Mouse (Mus musculus): ENCODE results near the gene Fgfr2. TPM values are rescaled to one million over a fixed set of nuclear protein-coding genes. Genes with fewer than 3 reads are reported as not detected.
A peak's percentile ranks its signal among the peaks of the same experiment; 100 is the strongest.

Gene Fgfr2
- total RNA-seq, 2 experiments from 2014 or later: 43.7 to 44.3 TPM

GRCm38 (mm10) chr7:132965707-132966106 lies 157.4 kb downstream of the Fgfr2 start:
- DNase-seq (ENCODE audit: extremely low spot score in 1 of 2, low spot score in 1 of 2): no peak

- no peak for DNase-seq (ENCODE audit: extremely low spot score in 1 of 2, low spot score in 1 of 2)
These were observed 158.8 kb downstream of the Fgfr2 start for GRCm38 (mm10) chr7:132964395-132964794.

- no peak for DNase-seq (ENCODE audit: extremely low spot score in 1 of 2, low spot score in 1 of 2)
These were observed 172.5 kb downstream of the Fgfr2 start for GRCm38 (mm10) chr7:132950613-132951012.

- no peak for DNase-seq (ENCODE audit: extremely low spot score in 1 of 2, low spot score in 1 of 2)
These were observed 173.2 kb downstream of the Fgfr2 start for GRCm38 (mm10) chr7:132949968-132950367.

- no peak for DNase-seq (ENCODE audit: extremely low spot score in 1 of 2, low spot score in 1 of 2)
These were observed 182.6 kb downstream of the Fgfr2 start for GRCm38 (mm10) chr7:132940569-132940968.

GRCm38 (mm10) chr7:132939118-132939517 lies 184.0 kb downstream of the Fgfr2 start:
- DNase-seq (ENCODE audit: extremely low spot score in 1 of 2, low spot score in 1 of 2): no peak

GRCm38 (mm10) chr7:132934743-132935142 lies 188.4 kb downstream of the Fgfr2 start:
- DNase-seq (ENCODE audit: extremely low spot score in 1 of 2, low spot score in 1 of 2): no peak

GRCm38 (mm10) chr7:132933331-132933730 lies 189.8 kb downstream of the Fgfr2 start:
- DNase-seq (ENCODE audit: extremely low spot score in 1 of 2, low spot score in 1 of 2): no peak

- DNase-seq (ENCODE audit: extremely low spot score in 1 of 2, low spot score in 1 of 2): peak in 1 of 2 experiments; percentile 22
These were observed 191.4 kb downstream of the Fgfr2 start for GRCm38 (mm10) chr7:132931560-132932351.

GRCm38 (mm10) chr7:132930850-132931559 lies 192.1 kb downstream of the Fgfr2 start, which contains the start of gene Zranb1:
Gene Zranb1 (plus strand): TSS chr7:132931142.
- peak; percentile 96 to 97 for DNase-seq (ENCODE audit: extremely low spot score in 1 of 2, low spot score in 1 of 2)

- DNase-seq (ENCODE audit: extremely low spot score in 1 of 2, low spot score in 1 of 2): no peak
These were observed 193.1 kb downstream of the Fgfr2 start for GRCm38 (mm10) chr7:132930055-132930454.

DNA sequence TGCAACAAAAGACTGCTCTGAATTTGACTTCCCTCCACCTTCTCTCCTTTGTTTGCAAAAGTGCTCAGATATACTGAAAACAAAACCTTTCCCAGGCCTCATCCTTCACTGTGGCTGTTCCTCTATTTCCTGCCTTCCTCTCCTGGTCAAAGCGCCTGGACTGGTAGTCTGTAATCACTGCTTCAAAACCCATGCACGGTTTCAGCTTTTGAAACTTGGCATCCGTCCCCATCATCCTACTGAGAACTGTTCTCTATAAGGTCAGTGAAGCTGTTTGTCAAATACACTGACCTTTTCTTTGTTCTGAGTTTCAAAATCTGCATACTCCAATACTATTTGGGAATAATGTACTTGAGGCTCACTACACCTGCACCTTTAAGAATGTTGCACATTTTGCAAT lies 195.9 kb downstream of the Fgfr2 start:
- DNase-seq (ENCODE audit: extremely low spot score in 1 of 2, low spot score in 1 of 2): no peak

DNA sequence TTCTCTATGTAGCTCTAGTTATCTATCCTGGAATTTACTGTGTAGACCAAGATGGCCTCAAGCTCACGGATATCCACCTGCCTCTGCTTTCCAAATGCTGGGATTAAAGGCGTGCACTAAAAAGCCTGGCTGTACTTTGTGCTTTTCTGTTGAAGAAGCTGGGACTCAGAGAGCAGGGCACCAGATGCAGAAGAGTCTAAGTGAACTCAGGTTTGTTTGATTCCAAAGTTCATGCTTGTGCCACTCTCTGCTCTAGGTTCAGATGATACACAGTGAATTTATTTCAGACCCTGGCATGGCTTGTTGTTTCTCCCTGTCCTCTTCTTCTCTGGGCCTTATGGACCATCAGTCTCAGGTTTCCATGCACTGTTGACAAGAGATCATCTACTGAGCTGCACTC lies 197.9 kb downstream of the Fgfr2 start:
- DNase-seq (ENCODE audit: extremely low spot score in 1 of 2, low spot score in 1 of 2): no peak

GRCm38 (mm10) chr7:132921971-132922370 lies 201.2 kb downstream of the Fgfr2 start:
- DNase-seq (ENCODE audit: extremely low spot score in 1 of 2, low spot score in 1 of 2): no peak

- no peak for DNase-seq (ENCODE audit: extremely low spot score in 1 of 2, low spot score in 1 of 2)
These were observed 219.4 kb downstream of the Fgfr2 start for GRCm38 (mm10) chr7:132903796-132904195.

DNA sequence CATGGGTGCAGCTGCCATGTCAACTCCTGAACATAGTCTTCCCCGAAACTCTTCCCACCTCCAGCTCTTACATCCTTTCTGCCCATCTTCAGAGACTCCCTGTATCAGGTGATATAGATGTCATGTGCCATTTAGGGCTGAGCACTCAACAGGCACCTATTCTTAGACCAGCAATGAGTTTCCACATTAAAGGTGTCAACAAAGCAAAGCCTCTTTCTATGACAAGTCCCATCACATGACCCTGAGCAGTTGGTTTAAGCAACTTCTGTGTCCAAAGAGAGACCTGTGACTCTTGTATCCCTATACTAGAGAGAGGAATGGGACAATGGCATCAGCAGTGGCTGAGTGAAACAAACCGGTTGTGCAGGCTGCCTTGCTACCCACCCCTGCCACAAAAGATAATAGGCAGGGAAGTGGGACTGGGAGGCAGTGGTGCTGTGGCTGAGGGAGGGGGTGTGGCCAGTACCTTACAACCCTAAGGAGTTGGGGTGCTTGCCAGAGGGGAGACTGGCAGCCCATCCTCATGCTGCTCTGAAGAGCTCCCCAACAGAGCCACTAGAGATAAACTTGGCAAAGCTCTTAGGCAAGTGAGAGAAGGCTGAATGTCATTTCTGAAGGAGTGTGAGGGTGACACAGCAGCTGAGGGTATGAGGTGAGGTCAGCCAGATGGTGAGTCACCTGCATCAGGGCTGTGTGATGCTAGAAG lies 222.2 kb downstream of the Fgfr2 start:
- DNase-seq (ENCODE audit: extremely low spot score in 1 of 2, low spot score in 1 of 2): no peak

DNA sequence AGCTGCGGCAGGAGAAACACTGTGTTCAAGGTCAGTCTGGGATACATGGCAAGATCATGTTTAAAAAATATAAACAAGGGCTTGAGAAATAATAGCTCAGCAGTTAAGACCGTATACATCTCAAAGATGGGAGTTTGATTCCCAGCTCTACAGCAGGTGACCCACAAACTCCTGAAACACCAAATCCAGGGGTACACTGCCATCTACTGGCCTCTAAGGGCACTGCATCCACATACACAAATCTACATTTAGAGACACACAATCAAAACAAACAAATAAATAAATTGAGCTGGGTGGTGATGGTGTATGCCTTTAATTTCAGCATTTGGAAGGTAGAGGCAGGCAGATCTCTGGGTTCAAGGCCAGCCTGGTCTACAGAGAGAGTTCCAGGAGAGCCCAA lies 224.9 kb downstream of the Fgfr2 start:
- DNase-seq (ENCODE audit: extremely low spot score in 1 of 2, low spot score in 1 of 2): no peak

DNA sequence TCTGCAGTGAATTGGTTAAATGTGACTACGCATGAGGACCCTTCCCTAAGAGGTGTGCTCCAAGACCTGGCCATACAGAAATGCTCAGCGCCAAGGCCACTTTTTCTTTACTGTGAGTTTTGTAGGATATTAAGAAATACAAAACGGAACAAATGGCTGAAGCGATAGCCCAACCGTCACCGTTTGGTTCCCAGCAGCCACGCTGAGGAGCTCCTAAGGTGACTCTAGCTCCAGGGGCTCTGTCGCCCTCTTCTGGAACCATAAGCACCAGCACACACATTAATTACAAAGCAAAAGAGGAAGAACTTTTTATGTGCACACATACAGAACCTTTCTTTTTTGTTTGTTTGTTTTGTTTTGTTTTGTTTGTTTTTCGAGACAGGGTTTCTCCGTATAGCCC lies 225.9 kb downstream of the Fgfr2 start:
- DNase-seq (ENCODE audit: extremely low spot score in 1 of 2, low spot score in 1 of 2): no peak

- no peak for DNase-seq (ENCODE audit: extremely low spot score in 1 of 2, low spot score in 1 of 2)
These were observed 226.8 kb downstream of the Fgfr2 start for GRCm38 (mm10) chr7:132896206-132896815.

DNA sequence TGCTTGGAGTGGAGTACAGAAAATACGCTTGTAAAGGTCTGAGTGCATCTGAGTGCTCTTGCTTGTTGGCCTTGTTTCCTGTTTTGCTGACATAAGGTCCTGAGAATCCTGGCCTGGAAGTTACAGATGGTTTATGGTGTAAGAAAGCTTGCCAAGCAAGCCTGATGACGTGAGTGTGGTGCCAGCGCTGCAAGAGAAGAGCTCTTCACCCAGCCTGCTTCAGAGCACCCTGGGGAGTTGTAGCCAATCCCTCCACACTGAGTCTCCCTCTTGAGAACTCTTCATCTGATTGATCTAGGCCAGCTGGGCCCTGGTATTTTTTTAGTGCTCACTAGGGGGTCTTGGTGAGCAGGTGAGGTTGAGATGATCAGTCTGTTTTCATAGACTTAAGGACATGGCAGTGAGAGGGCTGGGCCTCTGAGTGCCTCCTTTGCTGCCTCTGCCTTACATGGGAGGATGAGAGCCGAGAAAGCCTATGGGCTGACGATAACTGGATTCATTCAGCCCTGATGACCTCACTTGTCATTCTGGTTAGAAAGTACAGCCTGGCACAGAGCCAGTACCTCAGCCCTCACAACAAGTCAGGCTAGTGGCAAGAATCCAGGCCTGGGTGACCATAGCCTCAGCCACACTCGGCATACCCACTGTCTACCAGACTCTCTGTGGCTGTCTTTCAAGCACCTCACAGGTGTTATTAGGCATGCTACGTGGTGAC lies 228.2 kb downstream of the Fgfr2 start:
- DNase-seq (ENCODE audit: extremely low spot score in 1 of 2, low spot score in 1 of 2): no peak
